Mouse (Mus musculus) mammary gland, adult 2 months (tissue): Measurements from ENCODE around the gene Zfp607a. TPM values are rescaled to one million over a fixed set of nuclear protein-coding genes. Genes with fewer than 3 reads are reported as not detected.

Experiments used
- polyA plus RNA-seq: library from polyadenylated mRNA; depleted of rRNA; stranded (reverse); fragments of >200 nt; gene quantifications from 2 replicates; pipeline ENCODE4 v1.2.3, GENCODE M21; 2012; ENCODE audit warnings: low replicate concordance; rRNA removed

Gene Zfp607a
- polyA plus RNA-seq: 0.68 and 1.1 TPM in 2 replicates

GRCm38 (mm10) chr7:27857227-27857626 lies at the start of gene Zfp607a:
Zfp607a (plus strand) TSS chr7:27857527.

GRCm38 (mm10) chr7:27838323-27839249 lies 18.7 kb upstream of the Zfp607a start, which contains the start of gene Zfp59:
Zfp59 (plus strand) TSS chr7:27838607.

GRCm38 (mm10) chr7:27928818-27929695 lies 71.7 kb downstream of the Zfp607a start, which contains the start of gene Zfp974:
Zfp974 (minus strand) TSS chr7:27929460.

Other genes starting within 250 kb of the Zfp607a start
- gene Ttc9b, start 203.6 kb upstream of the Zfp607a start, polyA plus RNA-seq: not detected in 2 replicates
- gene Map3k10, start 182.9 kb upstream of the Zfp607a start, polyA plus RNA-seq: 16.1 and 46.0 TPM in 2 replicates
- gene Zfp607b, start 168.2 kb upstream of the Zfp607a start, polyA plus RNA-seq: 0.25 and 0.27 TPM in 2 replicates
- gene Zfp60, start 126.1 kb upstream of the Zfp607a start, polyA plus RNA-seq: 1.1 and 2.7 TPM in 2 replicates
- gene Zfp626, start 50.3 kb upstream of the Zfp607a start, polyA plus RNA-seq: 0.45 and 1.0 TPM in 2 replicates
- gene Zfp59, start 18.9 kb upstream of the Zfp607a start, polyA plus RNA-seq: 0.26 and 0.86 TPM in 2 replicates
- 1.4 and 2.8 TPM in 2 replicates for gene Zfp974, start 71.9 kb downstream of the Zfp607a start, polyA plus RNA-seq
- 0.98 and 2.9 TPM in 2 replicates for gene Zfp780b, start 121.6 kb downstream of the Zfp607a start, polyA plus RNA-seq
- 0.27 and 0.63 TPM in 2 replicates for gene Zfp850, start 156.6 kb downstream of the Zfp607a start, polyA plus RNA-seq
- 77.8 and 97.0 TPM in 2 replicates for gene Psmc4, start 192.6 kb downstream of the Zfp607a start, polyA plus RNA-seq
- gene Fcgbp, start 213.7 kb downstream of the Zfp607a start, polyA plus RNA-seq: 45.0 and 51.2 TPM in 2 replicates